Mouse (Mus musculus) forebrain, embryonic 14.5 days (tissue): ENCODE measurements around the gene Junb. TPM values are rescaled to one million over a fixed set of nuclear protein-coding genes. Genes with fewer than 3 reads are reported as not detected.
A peak's percentile ranks its signal among the peaks of the same experiment; 100 is the strongest.

Experiments used
- ATAC-seq: fragments of 200-750 bp; cut with Nextera tagmentation; 2 replicates; pipeline ENCODE4 v1.8.0; 2017; ENCODE audit warnings: mild to moderate bottlenecking, moderate library complexity
- DNase-seq: peaks from one replicate; pipeline ENCODE4 v3.0.0-alpha.2; 2015; ENCODE audit warnings: low spot score
- H3K27ac ChIP-seq: fragments of 300-500 bp; sonication (generic); 2 replicates; pipeline ENCODE4 v1.5.1; 2014; ENCODE audit warnings: low read depth, mild to moderate bottlenecking, control low read depth, low read length, moderate library complexity
- H3K27me3 ChIP-seq: fragments of 300-500 bp; sonication (generic); replicated peaks from 2 replicates; pipeline ENCODE4 v1.6.1; 2014; ENCODE audit warnings: low read length, control low read depth, mixed read lengths; ENCODE audit not compliant: control insufficient read depth, insufficient read depth
- H3K36me3 ChIP-seq: fragments of 300-500 bp; sonication (generic); 2 replicates; pipeline ENCODE4 v1.6.1; 2014; ENCODE audit warnings: low read length, control low read depth; ENCODE audit not compliant: control insufficient read depth, insufficient read depth
- H3K4me1 ChIP-seq: fragments of 300-500 bp; sonication (generic); 2 replicates; pipeline ENCODE4 v1.6.1; 2014; ENCODE audit warnings: antibody characterized with exemption, low read length, control low read depth; ENCODE audit not compliant: control insufficient read depth, insufficient read depth
- H3K4me2 ChIP-seq: fragments of 300-500 bp; sonication (generic); 2 replicates; pipeline ENCODE4 v1.6.1; 2014; ENCODE audit warnings: mild to moderate bottlenecking, control low read depth, low read length
- H3K4me3 ChIP-seq: fragments of 300-500 bp; sonication (generic); 2 replicates; pipeline ENCODE4 v1.5.1; 2014; ENCODE audit warnings: low read depth, low read length, control low read depth
- H3K9ac ChIP-seq: fragments of 300-500 bp; sonication (generic); 2 replicates; pipeline ENCODE4 v1.6.1; 2014; ENCODE audit warnings: mild to moderate bottlenecking, low read length, control low read depth, moderate library complexity
- H3K9me3 ChIP-seq: fragments of 300-500 bp; sonication (generic); replicated peaks from 2 replicates; pipeline ENCODE4 v1.6.1; 2016; ENCODE audit warnings: low read length, control low read depth, mixed read lengths; ENCODE audit not compliant: control insufficient read depth
- WGBS: fragments of 180-500 bp; shearing (Covaris S2); extraction: QIAGEN DNeasy Blood & Tissue Kit; methylation state at CpG from one replicate; pipeline ENCODE4 v1.1.7; 2014; 5-methylcytosine and 5-hydroxymethylcytosine counted together
- polyA plus RNA-seq: library from polyadenylated mRNA; unstranded; fragments of >200 nt; fragmentation: Nextera tagmentation; extraction: Ambion mirVana; gene quantifications from 2 replicates; pipeline ENCODE4 v1.2.1, GENCODE M21; 2014

The Junb gene
- polyA plus RNA-seq, 1 experiment from 2014 or later = 5.0 TPM

DNA sequence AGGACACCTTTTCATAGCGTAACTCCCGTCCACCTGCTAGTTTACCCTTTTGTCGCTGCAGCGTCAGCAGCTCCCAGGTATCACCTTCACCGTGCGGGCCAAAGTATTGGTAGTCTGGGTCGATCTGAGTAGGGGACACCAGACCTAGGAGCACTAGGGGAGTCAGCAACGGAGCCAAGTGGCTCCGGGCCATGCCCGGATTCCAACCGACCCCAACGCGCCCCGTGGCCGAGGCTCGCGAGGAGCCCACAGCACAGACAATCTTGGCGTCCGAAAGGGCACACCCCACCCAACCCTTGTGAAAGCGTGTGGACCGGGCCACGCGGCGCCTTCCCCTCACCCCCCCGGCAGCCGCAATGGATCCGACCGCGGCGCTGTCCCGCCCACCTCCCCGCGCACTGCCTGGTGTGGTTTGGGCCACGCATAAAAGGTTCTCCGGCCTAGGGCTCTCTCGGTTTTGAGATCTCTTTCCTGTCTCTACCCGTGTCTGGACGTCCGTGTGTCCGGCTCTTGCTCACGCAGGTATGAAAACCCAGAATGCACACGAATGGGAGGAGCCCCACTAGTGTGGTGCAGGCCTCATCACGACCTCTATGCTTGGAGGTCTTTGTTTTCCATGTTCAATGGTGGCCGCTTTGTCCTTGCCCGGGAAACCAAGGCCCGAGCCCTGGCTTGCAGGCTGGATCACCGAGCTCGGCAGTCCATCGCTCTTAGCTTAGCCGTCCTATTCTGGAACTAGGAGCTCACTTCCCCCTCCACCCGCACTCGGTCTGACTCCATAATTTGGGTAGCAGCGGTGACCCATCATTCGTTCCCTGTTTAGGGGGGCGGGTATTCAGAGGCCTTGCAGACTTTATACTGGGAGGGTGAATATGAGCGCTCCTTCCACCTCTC lies 9.0 kb downstream of the Junb start, which contains the start of the genes Gm49661, Prdx2 and Rnaseh2a:
Gene Gm49661, minus strand, starts transcription at position 193 of the 894 bp plus-strand sequence.
Gene Prdx2, plus strand, starts transcription at position 347 of the 894 bp plus-strand sequence.
Gene Rnaseh2a, minus strand, starts transcription at position 527 of the 894 bp plus-strand sequence.
- ATAC-seq (peak; percentile 77), DNase-seq (peak; percentile 86)
- H3K9me3 ChIP-seq = no peaks in the 10 kb centered on the region
- peak within 1 kb of the TSS; percentile 90 for H3K4me3 ChIP-seq
- peak within 1 kb of the TSS; percentile 99 for H3K9ac ChIP-seq
- 2% methylated on average over 54 of the region's 56 CpGs for WGBS
- peak within 1 kb of the TSS; percentile 84 for H3K27ac ChIP-seq
- H3K4me1 ChIP-seq = peaks cover 21% of the 10 kb centered on the region
- H3K36me3 ChIP-seq = peaks cover 40% of the 10 kb centered on the region
- peak within 1 kb of the TSS; percentile 95 for H3K4me2 ChIP-seq
- H3K27me3 ChIP-seq = no peaks in the 10 kb centered on the region

- Histone ChIP-seq H3K9me3 (no peaks in the 10 kb centered on the region), H3K27ac (no peak overlapping the region), H3K4me2 (peak overlapping the region; percentile 95), H3K9ac (peak overlapping the region; percentile 99), H3K4me1 (peaks cover 21% of the 10 kb centered on the region), H3K36me3 (peaks cover 31% of the 10 kb centered on the region), H3K4me3 (peak overlapping the region; percentile 90), H3K27me3 (no peaks in the 10 kb centered on the region)
- ATAC-seq (no peak), DNase-seq (no peak)
- WGBS = 7% methylated on average over 2 of the region's 2 CpGs
Observed at GRCm38 (mm10) chr8:84968650-84969049, 9.9 kb downstream of the Junb start.

GRCm38 (mm10) chr8:84967532-84968304 lies 10.8 kb downstream of the Junb start:
- H3K27ac ChIP-seq = no peak overlapping the region
- no peak overlapping the region for H3K4me3 ChIP-seq
- DNase-seq = no peak
- WGBS = 87% methylated on average over 13 of the region's 13 CpGs
- H3K36me3 ChIP-seq = peaks cover 22% of the 10 kb centered on the region
- no peaks in the 10 kb centered on the region for H3K27me3 ChIP-seq
- H3K9ac ChIP-seq = peak overlapping the region; percentile 17; the same call in 1 of the 2 replicates
- no peak overlapping the region for H3K4me2 ChIP-seq
- H3K9me3 ChIP-seq = no peaks in the 10 kb centered on the region
- no peak for ATAC-seq
- H3K4me1 ChIP-seq = peaks cover 21% of the 10 kb centered on the region

DNA sequence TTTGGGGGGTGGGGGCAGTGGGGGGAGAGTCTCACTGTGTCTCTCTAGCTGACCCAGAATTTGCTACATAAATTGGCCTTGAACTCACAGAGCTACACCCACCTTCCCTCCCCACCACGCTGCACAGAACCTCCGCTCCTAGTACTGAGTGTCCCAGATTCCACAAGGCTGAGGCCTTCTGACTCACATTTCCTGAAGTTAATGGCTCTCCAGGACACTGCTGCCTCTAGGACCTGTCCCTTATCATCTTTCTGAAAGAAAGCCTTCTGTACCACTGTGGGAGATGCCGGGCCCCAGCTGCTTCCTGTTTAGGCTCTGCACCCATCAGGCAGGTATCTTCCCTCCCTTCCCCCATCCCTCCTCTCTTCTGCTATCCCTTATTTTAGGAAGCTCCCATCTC lies 11.9 kb downstream of the Junb start:
- 70% methylated on average over 3 of the region's 3 CpGs for WGBS
- DNase-seq (no peak), ATAC-seq (0 out of 2 replicates have a peak, but pooled peaks have one; percentile 3)
- Histone ChIP-seq H3K27me3 (no peaks in the 10 kb centered on the region), H3K4me3 (no peak overlapping the region), H3K9ac (peak overlapping the region; percentile 13; the same call in 1 of the 2 replicates), H3K4me2 (no peak overlapping the region; the same call in 1 of the 2 replicates), H3K9me3 (no peaks in the 10 kb centered on the region), H3K36me3 (peaks cover 17% of the 10 kb centered on the region), H3K4me1 (peaks cover 21% of the 10 kb centered on the region), H3K27ac (no peak overlapping the region)

DNA sequence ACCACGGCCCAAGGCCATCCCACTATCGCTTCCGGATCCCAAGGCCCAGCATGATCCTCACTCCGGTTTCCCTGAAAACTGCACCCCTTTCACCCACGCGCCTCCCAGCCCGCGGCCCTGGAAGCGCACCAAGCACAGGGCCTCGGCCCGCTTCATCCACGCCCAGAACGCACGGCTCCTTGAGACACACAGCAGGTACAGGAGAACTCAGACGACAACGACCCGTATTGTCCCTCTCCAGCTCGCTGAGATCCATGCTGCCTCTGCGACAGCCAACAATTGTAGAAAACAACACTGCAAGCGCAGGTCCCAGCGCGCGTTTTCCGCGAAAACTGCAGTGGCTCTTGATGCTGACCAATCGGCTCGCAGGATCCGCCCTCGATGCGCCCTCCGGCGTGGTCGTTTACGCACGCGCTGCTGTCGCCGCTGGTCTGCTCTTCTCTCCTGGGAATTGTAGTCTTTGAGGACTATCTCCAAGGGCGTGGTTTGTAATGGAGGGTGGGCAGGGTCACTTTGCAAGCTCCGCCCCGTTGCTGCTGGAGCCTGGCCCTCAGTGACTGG lies 12.7 kb downstream of the Junb start:
- Histone ChIP-seq H3K4me1 (peaks cover 17% of the 10 kb centered on the region), H3K9me3 (no peaks in the 10 kb centered on the region), H3K4me2 (peak overlapping the region; percentile 92), H3K27me3 (no peaks in the 10 kb centered on the region), H3K27ac (peak overlapping the region; percentile 65; the same call in 1 of the 2 replicates), H3K36me3 (peaks cover 13% of the 10 kb centered on the region), H3K4me3 (peak overlapping the region; percentile 63), H3K9ac (peak overlapping the region; percentile 77)
- DNase-seq (peak; percentile 99), ATAC-seq (peak; percentile 88)
- under 1% methylated on average over 41 of the region's 41 CpGs for WGBS

DNA sequence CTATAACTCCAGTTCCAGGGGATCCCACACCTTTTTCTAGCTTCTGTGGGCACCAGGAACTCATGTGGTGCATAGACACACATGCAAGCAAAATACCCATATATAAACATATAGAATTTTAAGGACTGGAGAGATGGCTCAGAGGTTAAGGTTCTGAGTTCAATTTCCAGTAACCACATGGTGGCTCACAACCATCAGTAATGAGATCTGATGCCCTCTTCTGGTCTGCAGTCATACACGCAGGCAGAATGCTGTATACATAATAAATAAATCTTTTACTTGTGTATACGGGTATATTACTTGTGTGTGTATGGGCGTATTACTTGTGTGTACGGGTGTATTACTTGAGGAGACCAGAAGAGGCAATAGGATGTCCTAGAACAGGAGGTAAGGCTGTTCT lies 14.6 kb downstream of the Junb start:
- DNase-seq (no peak), ATAC-seq (no peak)
- no peak overlapping the region for H3K4me3 ChIP-seq
- WGBS = 89% methylated on average over 4 of the region's 4 CpGs
- no peak overlapping the region for H3K4me2 ChIP-seq
- H3K9ac ChIP-seq = no peak overlapping the region
- H3K27me3 ChIP-seq = no peaks in the 10 kb centered on the region
- no peaks in the 10 kb centered on the region for H3K9me3 ChIP-seq
- H3K36me3 ChIP-seq = peaks cover 22% of the 10 kb centered on the region
- no peak overlapping the region for H3K27ac ChIP-seq
- H3K4me1 ChIP-seq = peaks cover 13% of the 10 kb centered on the region

DNA sequence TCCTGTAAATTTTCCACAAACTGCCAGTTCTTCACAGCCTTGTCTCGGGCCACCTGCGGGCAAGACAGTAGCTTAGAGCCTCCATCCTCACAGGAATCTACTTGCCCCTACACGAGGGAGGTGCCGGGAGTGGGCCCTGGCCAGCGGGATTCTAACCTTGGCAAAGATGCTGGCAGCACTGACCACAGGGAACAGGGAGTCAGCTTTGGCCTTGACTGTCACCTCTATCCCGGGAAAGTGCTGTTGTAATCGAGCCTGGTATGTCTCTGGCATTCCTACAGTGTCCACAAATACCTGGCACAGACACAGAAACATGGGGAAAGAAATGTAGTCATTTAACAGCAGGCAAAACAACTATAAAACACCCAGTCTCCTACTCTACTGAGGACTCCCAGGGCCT lies 18.7 kb downstream of the Junb start:
- H3K4me2 ChIP-seq = no peak overlapping the region
- 92% methylated on average over 7 of the region's 7 CpGs for WGBS
- ATAC-seq = no peak
- H3K4me1 ChIP-seq = peaks cover under 1% of the 10 kb centered on the region; the same call in 1 of the 2 replicates
- no peak for DNase-seq
- H3K9me3 ChIP-seq = no peaks in the 10 kb centered on the region
- no peaks in the 10 kb centered on the region for H3K27me3 ChIP-seq
- no peak overlapping the region for H3K27ac ChIP-seq
- H3K36me3 ChIP-seq = peaks cover 29% of the 10 kb centered on the region
- H3K9ac ChIP-seq = no peak overlapping the region
- H3K4me3 ChIP-seq = no peak overlapping the region

DNA sequence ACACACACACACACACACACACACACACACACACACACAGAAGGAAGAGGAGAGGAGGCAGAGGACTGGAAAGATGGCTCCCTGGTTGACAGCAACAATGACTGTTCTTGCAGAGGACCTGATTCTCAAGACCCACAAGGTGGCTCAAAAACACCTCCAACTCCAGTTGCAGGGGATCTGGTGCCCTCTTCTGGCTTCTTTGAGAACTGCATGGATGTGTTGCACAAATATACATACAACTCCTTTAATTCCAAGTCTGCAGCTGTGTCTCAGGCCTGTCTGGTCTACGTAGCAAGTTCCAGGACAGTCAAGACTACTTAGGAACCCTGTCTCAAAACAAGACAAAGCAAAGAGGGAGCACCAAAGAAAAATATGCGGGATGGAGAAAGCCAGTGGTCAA lies 21.8 kb downstream of the Junb start:
- DNase-seq = peak; percentile 89
- ATAC-seq = peak; percentile 37

More for the DNA sequence above, 21.8 kb downstream of the Junb start:
- no peak overlapping the region for H3K4me3 ChIP-seq
- WGBS = 42% methylated on average over 2 of the region's 2 CpGs
- no peak overlapping the region for H3K9ac ChIP-seq
- no peak overlapping the region for H3K27ac ChIP-seq
- H3K9me3 ChIP-seq = no peaks in the 10 kb centered on the region
- H3K36me3 ChIP-seq = peaks cover 24% of the 10 kb centered on the region
- H3K4me1 ChIP-seq = no peaks in the 10 kb centered on the region
- H3K4me2 ChIP-seq = no peak overlapping the region
- no peaks in the 10 kb centered on the region for H3K27me3 ChIP-seq
